Mouse (Mus musculus): ENCODE measurements around the gene Tomm20l. TPM values are rescaled to one million over a fixed set of nuclear protein-coding genes. Genes with fewer than 3 reads are reported as not detected.
"Not testable (repeated sequence)": the region's sequence is repeated elsewhere in the genome, so short reads cannot be mapped to it uniquely, and the experiment has no call there.

Tomm20l gene
- 1 to 10 TPM; 2.1 to 2.6 TPM for total RNA-seq (2021)
- long read RNA-seq, experiment 1, partial matches to known transcripts = 0 of 3 reads
- long read RNA-seq, experiment 1, other reads (novel, unspliced or antisense) = 1 of 3 reads
- long read RNA-seq, experiment 2 = 0 reads

DNA sequence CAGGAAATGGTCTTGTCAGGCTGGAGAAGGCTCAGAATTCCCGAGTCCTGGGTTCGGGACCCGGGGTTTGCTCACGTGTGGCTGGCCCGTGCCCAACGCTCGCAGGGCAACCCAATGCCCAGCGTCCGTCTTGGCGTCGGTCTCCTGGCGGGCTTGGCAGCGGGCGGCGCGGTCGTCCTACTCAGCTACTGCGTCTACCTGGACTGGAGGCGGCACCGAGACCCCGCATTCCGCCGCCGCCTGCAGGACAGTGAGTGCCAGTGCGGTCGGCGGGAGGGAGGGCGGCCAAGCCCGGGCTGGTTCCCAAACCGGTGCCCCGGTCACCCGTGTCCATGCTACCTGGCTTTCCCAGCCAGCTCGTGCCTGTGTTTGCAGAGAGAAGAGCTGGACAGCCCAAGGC is at the start of gene Tomm20l:
Gene Tomm20l, plus strand, starts transcription at position 98 of the 400 bp plus-strand sequence.
- DNase-seq = peak; percentile 75

GRCm38 (mm10) chr12:71069846-71070245 is 41.4 kb upstream of the Tomm20l start:
- no peak for DNase-seq

DNA sequence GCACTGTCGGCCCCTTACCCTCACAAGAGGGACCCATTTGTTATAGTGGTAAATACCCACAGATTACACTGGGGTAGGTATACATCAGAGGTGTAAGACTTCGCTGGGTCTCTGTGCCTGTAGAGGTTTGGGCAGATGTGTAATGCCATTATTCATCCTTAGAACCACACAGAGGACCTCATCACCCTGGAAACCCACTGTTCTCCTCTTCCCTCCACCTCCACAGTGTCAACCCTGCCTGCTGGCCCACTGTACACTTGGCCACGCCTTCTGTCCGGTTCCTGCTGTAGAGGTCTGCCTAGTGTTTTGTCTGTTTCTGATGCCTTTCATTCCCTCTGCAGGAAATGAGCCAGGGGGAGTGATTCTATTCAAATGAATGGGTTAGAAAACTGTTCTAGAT is 39.2 kb upstream of the Tomm20l start:
- no peak for DNase-seq

GRCm38 (mm10) chr12:71073113-71073730 is 38.0 kb upstream of the Tomm20l start:
- peak; percentile 45 for DNase-seq

GRCm38 (mm10) chr12:71086331-71086730 is 24.9 kb upstream of the Tomm20l start:
- DNase-seq = no peak

GRCm38 (mm10) chr12:71104275-71104674 is 7.0 kb upstream of the Tomm20l start:
- DNase-seq = not testable (repeated sequence)

DNA sequence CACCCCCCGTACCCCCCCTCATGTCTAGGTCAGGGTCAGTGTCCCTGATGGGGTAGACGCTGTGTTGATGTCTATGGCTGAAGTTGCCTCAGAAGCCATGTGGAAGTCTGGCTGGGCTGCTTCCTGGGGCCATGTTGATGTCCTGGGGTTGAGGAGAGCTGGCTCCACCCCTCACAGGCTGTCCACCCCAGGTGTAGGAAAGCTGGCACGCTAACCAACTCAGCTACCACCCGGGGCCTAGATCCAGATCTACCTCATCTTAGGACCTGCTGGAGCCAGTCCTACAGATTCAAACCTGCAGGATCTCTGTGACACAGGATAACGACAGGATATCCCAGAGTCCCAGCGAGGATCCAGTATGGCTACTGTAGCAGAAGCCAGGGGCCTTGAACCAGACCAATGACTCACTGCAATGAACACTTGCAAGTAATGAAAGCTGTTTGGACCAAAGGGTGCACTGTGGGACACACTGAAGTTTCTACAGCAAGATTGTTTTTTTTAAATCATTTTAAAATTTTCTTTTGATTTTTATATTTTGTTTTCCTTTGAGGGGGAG is 3.9 kb upstream of the Tomm20l start:
- no peak for DNase-seq

DNA sequence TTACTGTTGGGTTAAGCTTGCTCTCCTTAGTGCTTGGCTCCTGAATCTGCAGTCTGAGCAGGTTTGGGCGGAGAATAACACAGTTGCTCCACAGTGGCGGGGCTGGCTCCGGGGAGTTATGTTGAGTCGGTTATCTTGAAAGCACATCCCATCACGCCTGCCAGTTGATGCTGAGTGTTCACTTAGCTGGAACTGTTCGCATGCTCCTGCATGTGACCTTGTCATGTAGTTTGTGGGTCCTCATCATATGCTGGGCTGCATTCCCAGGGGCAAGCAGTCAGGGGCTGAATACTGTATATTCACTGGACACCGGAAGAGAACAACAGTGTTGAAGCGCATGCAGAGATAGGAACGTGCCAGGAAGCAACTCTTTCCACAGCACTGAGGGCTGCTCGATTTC is 1.8 kb downstream of the Tomm20l start:
- DNase-seq = no peak

- DNase-seq = peak; percentile 71
These were observed 2.6 kb downstream of the Tomm20l start for GRCm38 (mm10) chr12:71113675-71114288.

DNA sequence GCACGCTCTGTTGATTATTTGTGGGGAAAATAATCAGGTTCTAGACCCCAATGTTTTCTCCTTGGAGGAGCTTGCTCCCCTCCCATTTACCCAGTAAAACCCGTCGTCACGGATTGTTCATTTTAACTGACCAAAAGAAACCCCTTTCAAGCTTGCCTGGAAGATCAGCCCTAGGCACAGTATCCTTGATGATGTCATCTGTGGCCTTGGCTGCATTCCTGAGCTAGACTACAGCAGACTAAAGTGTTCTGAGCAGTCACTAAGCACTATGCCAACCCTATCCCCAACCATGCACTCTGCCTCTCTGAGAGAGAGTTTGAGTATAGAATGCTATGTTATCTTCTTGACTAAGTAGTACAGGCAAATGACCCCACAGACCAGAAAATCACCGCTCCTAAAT is 5.2 kb downstream of the Tomm20l start:
- peak; percentile 70 for DNase-seq

GRCm38 (mm10) chr12:71122731-71123130 is 11.5 kb downstream of the Tomm20l start:
- DNase-seq = no peak

DNA sequence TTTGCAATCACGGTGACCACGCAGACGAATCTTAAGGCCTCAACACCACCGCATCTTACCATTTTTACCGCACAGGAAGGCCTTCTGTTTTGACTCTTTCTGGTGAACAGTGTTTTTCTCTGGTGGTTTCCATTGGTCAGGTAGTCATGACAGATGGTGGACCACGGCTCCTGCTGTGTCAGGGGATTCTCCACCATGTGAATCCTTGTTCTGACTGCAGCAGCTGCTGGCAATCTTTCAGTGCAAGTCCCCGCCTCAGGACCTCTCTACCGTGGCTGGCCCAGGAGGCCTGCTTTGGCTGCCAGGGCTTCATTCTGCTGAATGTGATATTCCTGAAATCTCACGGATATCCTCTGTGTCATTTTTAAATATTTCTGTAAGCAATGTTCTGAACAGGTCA is 12.1 kb downstream of the Tomm20l start:
- DNase-seq = no peak

- DNase-seq = no peak
These were observed 24.4 kb downstream of the Tomm20l start for GRCm38 (mm10) chr12:71135581-71135980.

DNA sequence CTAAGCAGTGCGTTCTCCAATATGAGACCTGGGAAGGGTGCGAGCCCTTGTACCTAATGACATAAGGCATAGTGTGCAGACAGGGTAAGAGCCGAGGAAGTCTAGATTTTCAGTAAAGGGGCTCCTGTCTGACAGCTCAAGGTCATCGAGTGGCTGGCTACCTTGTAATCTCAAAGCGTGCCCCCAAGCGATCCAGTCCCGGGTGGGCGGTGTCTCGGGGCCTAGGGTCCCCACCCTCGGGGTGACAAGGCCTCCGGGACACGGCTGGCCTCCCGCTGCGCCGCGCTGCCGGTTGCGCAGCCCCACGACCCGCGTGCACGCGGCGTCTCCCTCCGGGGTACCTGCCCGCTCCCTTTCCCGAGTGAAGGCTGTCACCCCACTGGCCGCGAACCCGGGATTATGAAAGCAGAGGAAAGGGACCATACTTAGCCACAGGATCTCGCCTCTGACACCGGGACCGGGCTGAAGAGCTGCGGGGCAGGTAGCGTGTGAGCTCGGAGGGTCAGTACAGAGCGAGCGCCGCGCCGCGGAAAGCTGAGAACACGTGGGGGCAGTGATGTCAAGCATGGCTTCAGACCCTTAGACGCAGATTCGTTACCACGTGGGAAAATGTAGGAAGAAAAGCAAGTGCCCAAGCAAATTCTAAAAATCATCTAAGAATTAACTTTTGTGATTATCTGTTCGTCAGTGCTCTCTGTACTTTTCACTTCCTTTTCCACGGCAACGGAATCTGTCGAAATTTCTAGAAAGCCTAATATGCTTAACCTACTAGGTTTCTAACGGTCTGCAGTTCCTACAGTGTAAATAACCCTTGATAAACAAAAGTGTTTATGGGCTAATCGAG is 25.1 kb downstream of the Tomm20l start, which contains the start of the genes Timm9 and 2700049A03Rik:
Gene Timm9, minus strand, starts transcription at position 555 of the 844 bp plus-strand sequence.
Gene 2700049A03Rik, plus strand, starts transcription at position 719 of the 844 bp plus-strand sequence.
- DNase-seq = peak; percentile 84

GRCm38 (mm10) chr12:71136974-71137491 is 25.8 kb downstream of the Tomm20l start:
- DNase-seq = peak; percentile 88

GRCm38 (mm10) chr12:71137686-71138085 is 26.5 kb downstream of the Tomm20l start:
- DNase-seq = no peak

GRCm38 (mm10) chr12:71139258-71139828 is 28.1 kb downstream of the Tomm20l start:
- DNase-seq = no peak

- DNase-seq = no peak
These were observed 30.0 kb downstream of the Tomm20l start for GRCm38 (mm10) chr12:71141189-71141588.

DNA sequence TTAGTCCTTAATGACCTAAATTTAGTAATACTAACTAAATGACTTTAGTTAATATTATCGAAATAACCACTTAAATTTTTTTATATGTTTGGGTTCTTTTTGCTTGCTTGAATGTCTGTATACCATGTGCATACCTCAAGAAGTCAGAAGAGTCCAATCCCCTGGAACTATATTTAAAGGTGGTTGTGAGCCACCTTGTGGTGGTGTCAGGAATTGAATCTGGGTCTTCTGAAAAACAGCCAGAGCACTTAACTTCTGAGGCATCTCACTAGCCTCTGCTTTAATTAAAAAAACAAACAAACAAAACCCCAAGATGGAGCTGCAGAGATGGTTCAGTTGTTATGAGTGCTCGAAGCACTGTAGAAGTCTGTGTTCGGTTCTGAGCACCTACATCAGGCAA is 36.4 kb downstream of the Tomm20l start:
- peak; percentile 71 for DNase-seq

GRCm38 (mm10) chr12:71148801-71149200 is 37.6 kb downstream of the Tomm20l start:
- peak; percentile 21 for DNase-seq

DNA sequence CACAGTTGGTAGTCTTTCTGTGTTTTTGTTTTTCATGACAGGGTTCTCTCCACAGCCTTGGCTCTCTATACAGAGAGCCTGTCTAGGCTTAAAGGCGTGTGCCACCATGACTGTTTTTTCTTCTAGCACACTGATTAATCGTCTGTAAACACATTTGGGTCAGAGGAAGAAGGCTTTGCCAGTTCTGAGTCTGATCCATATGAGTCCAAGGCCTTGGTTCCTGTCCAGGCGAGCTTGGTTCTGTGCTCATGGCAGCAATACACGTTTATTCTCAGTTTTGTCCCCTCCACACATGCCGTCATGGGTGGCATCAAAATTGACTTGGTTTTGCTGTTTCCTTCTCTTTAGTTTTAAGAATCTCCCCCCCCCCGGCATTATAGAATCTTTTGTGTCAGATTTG is 38.2 kb downstream of the Tomm20l start:
- peak; percentile 24 for DNase-seq

GRCm38 (mm10) chr12:71150167-71150566 is 38.9 kb downstream of the Tomm20l start:
- DNase-seq = no peak

Data from adrenal gland, postnatal 10 days (tissue).